Mouse (Mus musculus) liver, adult 2 months (tissue): ENCODE data around the gene G6pc3. TPM values are rescaled to one million over a fixed set of nuclear protein-coding genes. Genes with fewer than 3 reads are reported as not detected.
"Not testable (repeated sequence)": the region's sequence is repeated elsewhere in the genome, so short reads cannot be mapped to it uniquely, and the experiment has no call there.

Source experiments
- DNase-seq: peaks from one replicate; pipeline ENCODE4 v3.0.0-alpha.2; 2011; ENCODE audit warnings: low read depth, low spot score; ENCODE audit errors: extremely low read depth
- H3K27ac ChIP-seq: fragments of 200-500 bp; replicated peaks from 2 replicates; pipeline ENCODE4 v1.5.1; 2012; ENCODE audit warnings: low read depth, mild to moderate bottlenecking, control low read depth, inconsistent platforms, low read length; ENCODE audit not compliant: insufficient read depth
- H3K27me3 ChIP-seq: fragments of 200-500 bp; 2 replicates; pipeline ENCODE4 v1.6.1; 2012; ENCODE audit warnings: mild to moderate bottlenecking, moderate library complexity, low read length, inconsistent platforms; ENCODE audit not compliant: control insufficient read depth, insufficient read depth
- H3K36me3 ChIP-seq: fragments of 200-500 bp; 2 replicates; pipeline ENCODE4 v1.6.1; 2012; ENCODE audit warnings: low read length, inconsistent platforms; ENCODE audit not compliant: control insufficient read depth, insufficient read depth
- H3K4me1 ChIP-seq: fragments of 200-500 bp; 2 replicates; pipeline ENCODE4 v1.6.1; 2011; ENCODE audit warnings: low read length; ENCODE audit not compliant: control insufficient read depth, insufficient read depth
- H3K4me3 ChIP-seq: fragments of 200-500 bp; 2 replicates; pipeline ENCODE4 v1.5.1; 2011; ENCODE audit warnings: low read depth, mild to moderate bottlenecking, control low read depth, low read length, moderate library complexity; ENCODE audit not compliant: insufficient read depth
- H3K79me2 ChIP-seq: fragments of 200-500 bp; 2 replicates; pipeline ENCODE4 v1.6.1; 2012; ENCODE audit warnings: inconsistent platforms, mild to moderate bottlenecking, low read length, moderate library complexity; ENCODE audit not compliant: control insufficient read depth, insufficient read depth
- H3K9ac ChIP-seq: fragments of 200-500 bp; 2 replicates; pipeline ENCODE4 v1.6.1; 2012; ENCODE audit warnings: low read depth, mild to moderate bottlenecking, control low read depth, inconsistent platforms, low read length
- CTCF ChIP-seq: fragments of 200-500 bp; IDR thresholded peaks from 2 replicates; pipeline ENCODE4 v1.5.1; 2011; ENCODE audit warnings: low read depth, low read length, control low read depth
- POLR2A ChIP-seq: fragments of 200-500 bp; IDR thresholded peaks from 2 replicates; pipeline ENCODE4 v1.6.1; 2011; ENCODE audit warnings: low read length, control low read depth; ENCODE audit not compliant: insufficient read depth; ENCODE audit errors: extremely low read depth
- WGBS: fragments of 180-500 bp; shearing (Covaris S2); methylation state at CpG from one replicate; pipeline ENCODE4 v1.1.7; 2018; 5-methylcytosine and 5-hydroxymethylcytosine counted together
- polyA plus RNA-seq: library from polyadenylated mRNA; depleted of rRNA; stranded (reverse); fragments of >200 nt; gene quantifications from 2 replicates; pipeline ENCODE4 v1.2.3, GENCODE M21; 2012
- total RNA-seq: library from RNA; depleted of rRNA; stranded (reverse); fragments of >200 nt; gene quantifications from 2 replicates; pipeline ENCODE4 v1.2.3, GENCODE M21; 2014

G6pc3 gene
- total and polyA plus RNA-seq, 2 experiments: 2.8 to 25.9 TPM

DNA sequence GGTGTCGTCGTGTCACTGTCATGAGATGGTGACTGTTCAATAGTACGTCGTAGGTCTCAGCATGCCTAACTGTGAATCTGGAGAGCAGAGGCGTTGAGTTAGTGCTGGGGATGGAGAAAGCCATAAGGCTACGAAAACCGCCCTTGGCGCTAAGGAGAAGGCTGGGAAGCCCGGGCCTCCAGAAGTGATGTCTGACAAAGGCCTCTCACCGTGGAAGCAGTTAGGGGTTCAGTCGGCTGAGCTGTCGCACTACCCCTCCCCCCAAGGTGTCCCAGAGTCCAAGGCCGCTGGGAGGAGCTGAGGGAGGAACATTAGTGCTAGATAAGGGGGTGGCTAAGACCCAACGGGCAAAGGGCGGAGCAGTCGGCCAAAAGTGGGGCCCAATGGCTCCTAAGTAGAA, 43.4 kb upstream of the G6pc3 start:
- WGBS: 3% methylated on average over 16 of the region's 16 CpGs
- peak overlapping the region; percentile 94 for H3K27ac ChIP-seq

DNA sequence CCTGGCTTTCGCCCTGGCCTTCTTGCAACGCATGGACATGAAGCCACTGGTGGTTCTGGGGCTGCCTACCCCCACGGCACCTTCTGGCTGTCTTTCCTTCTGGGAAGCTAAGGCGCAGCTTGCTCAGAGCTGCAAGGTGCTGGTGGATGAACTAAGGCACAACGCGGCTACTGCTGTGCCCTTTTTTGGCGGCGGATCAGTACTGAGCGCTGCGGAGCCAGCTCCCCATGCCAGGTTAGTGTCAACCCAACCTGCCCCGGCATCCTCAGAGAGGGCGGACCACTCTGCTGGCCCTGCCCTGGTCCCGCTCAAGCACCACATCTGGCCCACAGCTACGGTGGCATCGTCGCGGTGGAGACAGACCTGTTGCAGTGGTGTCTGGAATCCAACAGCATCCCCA, 42.9 kb upstream of the G6pc3 start:
- Histone ChIP-seq H3K79me2 (peaks cover 12% of the 10 kb centered on the region; the same call in 1 of the 2 replicates), H3K4me1 (peaks cover 12% of the 10 kb centered on the region), H3K4me3 (peak overlapping the region; percentile 67), H3K27me3 (no peaks in the 10 kb centered on the region), H3K9ac (peak overlapping the region; percentile 85), H3K36me3 (peaks cover 26% of the 10 kb centered on the region), H3K27ac (peak overlapping the region; percentile 92)
- DNase-seq: peak; percentile 54
- WGBS: 2% methylated on average over 17 of the region's 17 CpGs
- TF ChIP-seq POLR2A (no peak), CTCF (no peak)

More for the DNA sequence above, 43.4 kb upstream of the G6pc3 start:
- no peaks in the 10 kb centered on the region for H3K27me3 ChIP-seq
- peaks cover 23% of the 10 kb centered on the region for H3K36me3 ChIP-seq
- TF ChIP-seq POLR2A (peak; percentile 51; the same call in 1 of the 2 replicates), CTCF (no peak)
- peaks cover 12% of the 10 kb centered on the region; the same call in 1 of the 2 replicates for H3K79me2 ChIP-seq
- H3K9ac ChIP-seq: peak overlapping the region; percentile 85
- H3K4me1 ChIP-seq: peaks cover 12% of the 10 kb centered on the region
- DNase-seq: peak; percentile 93
- peak overlapping the region; percentile 67 for H3K4me3 ChIP-seq

DNA sequence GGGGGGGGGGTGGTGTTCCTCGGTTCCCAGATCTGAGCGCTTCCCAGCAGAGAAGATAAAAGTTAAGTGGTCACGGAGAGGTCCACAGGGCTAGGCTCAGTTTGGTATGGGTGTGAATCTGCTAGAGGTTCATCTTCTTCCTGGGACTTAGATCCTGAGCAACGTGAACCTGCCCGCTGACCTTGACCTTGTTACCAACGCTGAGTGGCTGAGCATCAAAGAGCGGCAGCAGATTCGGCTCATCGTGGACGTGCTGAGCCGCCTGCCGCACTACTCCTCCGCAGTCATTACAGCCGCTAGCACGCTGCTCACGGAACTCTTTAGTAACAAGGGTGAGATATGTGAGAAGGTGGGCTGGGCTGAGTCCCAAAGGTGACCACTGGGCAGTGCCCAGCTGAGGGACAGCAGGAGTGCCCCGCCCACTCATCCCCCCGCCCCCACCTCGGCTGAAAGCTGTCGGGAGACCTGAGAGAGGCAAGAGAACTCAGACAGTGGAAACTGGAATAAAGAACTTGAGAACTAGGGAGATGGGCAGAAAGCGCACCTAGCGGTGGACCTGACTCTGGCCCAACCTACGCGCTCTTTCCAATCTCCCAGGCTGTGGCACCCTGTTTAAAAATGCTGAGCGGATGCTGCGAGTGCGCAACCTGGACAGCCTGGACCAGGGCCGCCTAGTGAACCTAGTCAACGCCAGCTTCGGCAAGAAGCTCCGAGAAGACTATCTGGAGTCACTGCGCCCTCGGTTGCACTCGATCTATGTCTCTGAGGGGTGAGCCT, 42.0 kb upstream of the G6pc3 start:
- Histone ChIP-seq H3K27me3 (no peaks in the 10 kb centered on the region), H3K9ac (peak overlapping the region; percentile 85), H3K4me1 (peaks cover 12% of the 10 kb centered on the region), H3K79me2 (peaks cover 12% of the 10 kb centered on the region; the same call in 1 of the 2 replicates), H3K36me3 (peaks cover 29% of the 10 kb centered on the region), H3K4me3 (peak overlapping the region; percentile 67), H3K27ac (peak overlapping the region; percentile 92)
- 20% methylated on average over 34 of the region's 34 CpGs for whole genome bisulfite sequencing
- DNase-seq: peak; percentile 76
- no peak for TF ChIP-seq CTCF
- no peak for TF ChIP-seq POLR2A

DNA sequence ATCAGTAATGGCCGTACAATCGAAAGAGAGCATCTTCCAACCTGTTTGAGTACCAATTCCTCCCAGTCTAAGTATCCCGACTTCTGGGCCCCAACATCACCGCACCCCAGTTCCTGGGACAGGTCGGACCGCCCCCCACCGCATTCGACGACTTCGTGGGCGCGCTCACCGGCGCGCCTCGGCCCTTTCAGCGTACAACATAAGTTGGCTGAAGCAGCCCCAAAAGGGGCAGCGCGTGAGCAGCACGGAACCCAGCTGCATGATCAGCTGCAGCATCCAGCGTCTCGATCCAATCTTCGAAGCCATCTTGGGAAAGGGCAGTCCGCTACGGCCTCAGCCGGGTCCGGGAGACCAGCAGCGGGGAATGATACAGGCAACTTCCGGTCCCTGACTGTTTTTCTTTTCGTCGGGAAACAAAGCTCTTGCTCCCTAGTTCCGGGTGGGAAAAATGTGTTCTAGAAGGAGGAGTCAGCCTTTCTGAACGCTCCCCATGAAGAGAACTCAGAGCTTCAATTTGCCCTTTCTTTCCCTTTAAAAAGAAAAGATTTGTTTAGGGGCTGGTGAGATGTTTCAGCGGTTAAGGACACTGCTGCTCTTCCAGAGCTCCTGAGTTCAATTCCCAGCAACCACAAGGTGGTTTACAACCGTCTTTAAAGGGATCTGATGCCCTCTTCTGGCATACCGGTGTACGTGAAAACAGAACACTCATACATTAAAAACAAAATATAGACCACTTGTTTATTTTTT, 33.2 kb upstream of the G6pc3 start, which contains the start of gene Tmem101:
TSS of gene Tmem101 (minus strand) at position 366 of the 747 bp plus-strand sequence.
- H3K27ac ChIP-seq: no peak within 1 kb of the TSS
- TF ChIP-seq POLR2A: 0 out of 2 replicates have a peak, but pooled peaks have one; percentile 47
- peak; percentile 19 for TF ChIP-seq CTCF
- peaks cover 6% of the 10 kb centered on the region for H3K36me3 ChIP-seq
- no peaks in the 10 kb centered on the region for H3K27me3 ChIP-seq
- no peaks in the 10 kb centered on the region for H3K79me2 ChIP-seq
- DNase-seq: peak; percentile 87
- peak within 1 kb of the TSS; percentile 67 for H3K9ac ChIP-seq
- peaks cover 3% of the 10 kb centered on the region; the same call in 1 of the 2 replicates for H3K4me1 ChIP-seq
- H3K4me3 ChIP-seq: peak within 1 kb of the TSS; percentile 72
- 1% methylated on average over 37 of the region's 37 CpGs for WGBS

DNA sequence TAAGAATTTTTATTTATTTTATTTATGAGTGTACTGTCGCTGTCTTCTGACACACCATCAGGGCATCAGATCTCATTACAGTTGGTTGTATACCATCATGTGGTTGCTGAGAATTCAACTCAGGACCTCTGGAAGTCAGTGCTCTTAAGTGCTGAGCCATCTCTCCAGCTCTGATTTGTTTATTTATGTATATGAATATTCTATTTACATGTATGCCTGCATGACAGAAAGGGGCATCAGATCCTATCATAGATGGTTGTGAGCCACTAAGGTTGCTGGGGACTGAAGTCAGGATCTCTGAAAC, 32.7 kb upstream of the G6pc3 start:
- no peak for DNase-seq
- H3K79me2 ChIP-seq: no peaks in the 10 kb centered on the region
- TF ChIP-seq CTCF (no peak), POLR2A (no peak)
- no peak overlapping the region for H3K9ac ChIP-seq
- 25% methylated on average over 1 of the region's 1 CpGs for WGBS
- H3K27ac ChIP-seq: no peak overlapping the region
- no peak overlapping the region for H3K4me3 ChIP-seq
- peaks cover 1% of the 10 kb centered on the region; the same call in 1 of the 2 replicates for H3K36me3 ChIP-seq
- H3K4me1 ChIP-seq: peaks cover 3% of the 10 kb centered on the region; the same call in 1 of the 2 replicates
- no peaks in the 10 kb centered on the region for H3K27me3 ChIP-seq

DNA sequence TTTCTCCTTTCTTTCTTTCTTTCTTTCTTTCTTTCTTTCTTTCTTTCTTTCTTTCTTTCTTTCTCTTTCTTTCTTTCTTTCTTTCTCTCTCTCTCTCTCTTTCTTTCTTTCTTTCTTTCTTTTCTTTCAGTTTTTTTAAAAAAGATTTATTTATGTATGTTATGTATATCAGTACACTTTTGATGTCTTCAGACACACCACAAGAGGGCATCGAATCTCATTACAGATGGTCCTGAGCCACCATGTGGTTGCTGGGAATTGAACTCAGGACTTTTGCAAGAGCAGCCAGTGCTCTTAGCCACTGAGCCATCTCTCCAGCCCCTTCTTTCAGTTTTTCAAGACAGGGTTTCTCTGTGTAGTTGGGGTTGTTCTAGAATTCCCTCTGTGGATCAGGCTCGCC, 31.4 kb upstream of the G6pc3 start:
- 85% methylated on average over 2 of the region's 2 CpGs for WGBS
- not testable (repeated sequence) for H3K9ac ChIP-seq, H3K4me3 ChIP-seq, H3K27ac ChIP-seq, H3K27me3 ChIP-seq, DNase-seq, H3K36me3 ChIP-seq, H3K79me2 ChIP-seq, H3K4me1 ChIP-seq
